Mouse (Mus musculus): ENCODE results near the gene Ptdss2.

DNA sequence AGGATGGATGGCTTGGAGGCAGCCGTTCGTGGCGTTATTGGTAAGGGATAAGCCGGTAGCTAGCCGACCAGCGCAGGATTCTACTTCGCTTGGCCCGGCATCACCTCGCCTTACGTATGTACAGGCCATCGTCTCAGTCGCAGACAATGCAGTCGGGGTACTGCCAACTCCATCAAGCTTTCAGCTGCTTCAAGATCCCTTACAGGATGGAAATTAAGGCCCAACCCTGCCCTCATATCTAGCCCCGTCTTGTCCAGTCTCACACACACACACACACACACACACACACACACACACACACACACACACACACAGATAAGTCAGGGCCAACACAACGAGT is 1.3 kb downstream of the Ptdss2 start:
- TF ChIP-seq CTCF (IDR thresholded peaks at IDR 0.05; ENCODE audit: control insufficient read depth, insufficient read depth, insufficient replicate concordance, low read depth, low read length) = no peak
- TF ChIP-seq POLR2A (IDR thresholded peaks at IDR 0.05; ENCODE audit: control insufficient read depth, low read depth, low read length) = no peak; the same call in 1 of the 2 replicates
